Mouse (Mus musculus): Measurements from ENCODE around the gene Ptch1. TPM values are rescaled to one million over a fixed set of nuclear protein-coding genes. Genes with fewer than 3 reads are reported as not detected.

The Ptch1 gene
- total RNA-seq, 2 experiments from 2014 or later: 13.6 to 20.3 TPM

DNA sequence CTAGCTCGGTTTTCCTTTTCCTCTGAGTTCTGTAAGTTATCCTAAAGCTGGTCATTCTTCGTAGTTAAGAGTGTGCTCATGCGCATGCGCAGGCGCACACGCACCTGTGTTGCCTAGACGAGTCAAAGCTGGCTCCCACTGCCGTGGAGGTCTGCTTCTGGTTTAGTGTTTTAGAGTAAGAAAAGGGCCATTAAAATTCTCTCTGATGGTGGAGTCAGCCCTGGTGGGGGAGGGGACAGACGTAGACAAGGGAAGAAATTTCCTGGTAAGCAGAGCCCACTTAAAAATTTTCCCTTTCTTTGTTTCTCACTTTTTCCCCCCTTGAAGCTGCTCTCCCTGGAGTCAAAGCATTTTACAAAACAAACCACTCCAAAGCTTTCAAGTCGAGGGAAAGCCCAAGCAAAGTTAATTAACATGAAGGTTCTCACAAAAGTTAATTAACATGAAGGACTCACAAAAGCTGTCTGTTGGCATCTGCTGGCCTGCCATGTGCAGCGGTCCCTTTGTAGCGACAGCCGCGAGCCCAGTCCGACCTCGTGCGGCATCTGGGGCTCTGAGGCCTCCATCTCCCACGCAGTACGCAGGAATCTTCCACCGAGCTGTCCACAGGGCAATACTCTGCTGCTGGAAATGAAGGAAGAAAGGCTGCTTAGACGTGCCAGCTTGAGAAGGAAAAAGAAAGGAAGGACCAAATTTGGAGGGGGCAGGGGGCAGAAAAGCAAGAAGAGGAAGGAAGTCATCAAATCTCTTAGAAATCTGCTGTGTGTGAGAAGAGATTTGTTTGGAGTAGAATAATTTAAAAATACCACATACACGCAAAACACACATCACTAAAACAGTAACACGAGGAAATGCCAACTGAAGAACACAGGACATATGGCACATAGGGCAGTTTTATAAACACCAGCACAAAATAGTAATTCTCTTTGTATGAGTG is 76.5 kb downstream of the Ptch1 start, which contains the start of gene Fancc:
Gene Fancc, minus strand, starts transcription at position 633 of the 937 bp plus-strand sequence.
- no peak for DNase-seq

GRCm38 (mm10) chr13:63487707-63488042 is 85.7 kb downstream of the Ptch1 start:
- DNase-seq: no peak

DNA sequence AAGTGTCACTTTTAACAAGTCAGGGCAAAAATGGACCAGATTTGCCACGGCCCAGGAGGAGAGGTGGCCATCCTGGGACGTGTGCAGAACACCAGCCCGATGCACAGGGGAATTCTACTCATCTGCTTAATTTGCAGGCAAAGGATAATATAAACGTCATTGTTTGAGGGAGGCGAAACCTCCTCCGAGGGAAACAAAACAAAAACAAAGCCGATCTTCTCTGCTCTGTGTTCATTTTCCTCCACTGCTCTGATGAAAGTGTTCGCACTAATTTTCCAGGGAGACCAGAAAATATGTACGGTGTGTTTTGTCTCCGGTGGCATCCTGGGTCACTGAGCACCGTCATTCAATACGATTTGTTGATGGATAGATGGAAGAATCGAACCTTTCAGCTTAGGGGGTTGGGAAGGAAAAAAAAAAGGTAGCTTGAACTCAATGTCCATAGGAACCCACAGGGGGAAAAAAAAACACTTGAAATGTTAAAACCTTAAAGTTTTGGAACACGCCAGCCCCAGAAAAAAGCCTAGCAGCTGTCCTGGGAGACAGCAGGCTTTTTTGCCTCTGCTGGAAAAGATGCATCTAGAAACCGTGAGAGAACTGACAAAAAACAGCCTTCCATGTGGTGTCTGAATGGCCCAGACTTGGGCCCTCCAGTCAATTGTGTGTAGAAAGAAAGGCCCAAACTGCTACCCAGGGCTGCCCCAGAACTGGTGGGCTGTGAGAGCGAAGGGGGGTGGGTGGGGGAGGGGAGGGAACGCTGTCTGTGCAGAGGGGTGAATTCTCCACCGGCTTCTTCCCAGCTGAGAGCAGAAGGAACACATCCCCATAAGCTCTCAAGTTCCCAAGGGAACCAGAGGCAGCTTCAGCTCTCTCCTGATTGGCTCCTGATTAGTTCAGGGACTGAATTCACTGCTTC is 86.3 kb downstream of the Ptch1 start:
- no peak for DNase-seq

GRCm38 (mm10) chr13:63475356-63475755 is 98.0 kb downstream of the Ptch1 start:
- DNase-seq: no peak

Other genes with a start within 250 kb of the Ptch1 start
- 1 to 10 TPM; 5.2 to 7.0 TPM for gene Fancc, start 76.3 kb downstream of the Ptch1 start, total RNA-seq (2021)
- gene Ercc6l2, start 241.6 kb upstream of the Ptch1 start, total RNA-seq (2021): 10 to 100 TPM; 15.1 to 16.8 TPM

Measured in gastrocnemius, postnatal 10 days (tissue).